Mouse (Mus musculus) bone marrow, adult 2 months (tissue): ENCODE measurements around the gene Ifna14. TPM values are rescaled to one million over a fixed set of nuclear protein-coding genes. Genes with fewer than 3 reads are reported as not detected.
"Not testable (repeated sequence)": the region's sequence is repeated elsewhere in the genome, so short reads cannot be mapped to it uniquely, and the experiment has no call there.

Source experiments
- H3K27ac ChIP-seq: fragments of 200-500 bp; 2 replicates; pipeline ENCODE4 v1.5.1; 2012; ENCODE audit warnings: low read depth, mild to moderate bottlenecking, control low read depth, inconsistent platforms, low read length; ENCODE audit not compliant: control insufficient read depth, poor library complexity, insufficient read depth
- H3K4me1 ChIP-seq: fragments of 200-500 bp; 2 replicates; pipeline ENCODE4 v1.6.1; 2011; ENCODE audit warnings: low read length; ENCODE audit not compliant: control insufficient read depth, insufficient read depth
- H3K4me3 ChIP-seq: fragments of 200-500 bp; replicated peaks from 2 replicates; pipeline ENCODE3; 2011; ENCODE audit warnings: mild to moderate bottlenecking, low read depth, low read length, control low read depth; ENCODE audit not compliant: control insufficient read depth
- CTCF ChIP-seq: fragments of 200-500 bp; IDR thresholded peaks from 2 replicates; pipeline ENCODE4 v1.5.1; 2011; ENCODE audit warnings: low read length, control low read depth; ENCODE audit not compliant: control insufficient read depth, insufficient read depth
- POLR2A ChIP-seq: fragments of 200-500 bp; IDR thresholded peaks from 2 replicates; pipeline ENCODE4 v1.6.1; 2011; ENCODE audit warnings: low read depth, mild to moderate bottlenecking, control low read depth, low read length, borderline replicate concordance; ENCODE audit not compliant: control insufficient read depth
- WGBS: fragments of 180-500 bp; shearing (Covaris S2); methylation state at CpG from one replicate; pipeline ENCODE4 v1.1.7; 2018; 5-methylcytosine and 5-hydroxymethylcytosine counted together
- polyA plus RNA-seq: library from polyadenylated mRNA; stranded (reverse); fragments of >200 nt; gene quantifications from 2 replicates; pipeline ENCODE4 v1.2.4, GENCODE M21; 2011; ENCODE audit warnings: low replicate concordance; ENCODE audit not compliant: missing spikeins, insufficient read depth, insufficient read length

Gene Ifna14
- polyA plus RNA-seq: not detected in 2 replicates

DNA sequence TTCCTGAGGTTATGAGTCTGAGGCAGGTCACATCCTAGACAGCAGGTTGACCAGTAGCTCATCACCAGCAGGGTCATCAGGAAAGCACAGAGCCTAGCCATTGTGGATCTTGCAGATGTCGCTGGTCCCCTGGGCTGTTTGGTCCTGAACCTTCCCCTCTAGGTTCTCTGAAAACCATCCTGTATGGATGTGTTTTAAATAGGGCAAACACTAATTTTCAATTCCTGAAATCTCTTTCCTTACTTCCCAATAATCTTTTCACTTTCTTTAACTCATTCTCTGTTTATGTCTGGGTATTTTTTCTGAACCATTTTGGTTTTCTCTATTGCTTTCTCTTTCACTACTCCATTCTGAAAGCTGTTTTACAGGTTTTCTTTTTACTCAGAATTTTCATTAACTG, at the start of gene Ifna14:
TSS of gene Ifna14 (minus strand) at position 101 of the 400 bp plus-strand sequence.
- no peak within 1 kb of the TSS for H3K4me3 ChIP-seq
- no peak for TF ChIP-seq CTCF
- no peak for TF ChIP-seq POLR2A
- no peak within 1 kb of the TSS for H3K27ac ChIP-seq
- 80% methylated on average over 1 of the region's 1 CpGs for WGBS
- H3K4me1 ChIP-seq: no peaks in the 10 kb centered on the region

GRCm38 (mm10) chr4:88603276-88603675, 31.7 kb upstream of the Ifna14 start, which contains the start of gene Ifna12:
Ifna12 (minus strand) TSS chr4:88603376.
- Histone ChIP-seq H3K27ac (no peak within 1 kb of the TSS), H3K4me1 (no peaks in the 10 kb centered on the region), H3K4me3 (no peak within 1 kb of the TSS)
- no peak for TF ChIP-seq CTCF
- no peak for TF ChIP-seq POLR2A

GRCm38 (mm10) chr4:88592285-88592684, 20.7 kb upstream of the Ifna14 start, which contains the start of gene Ifna9:
Ifna9 (minus strand) TSS chr4:88592385.
- H3K4me1 ChIP-seq: no peaks in the 10 kb centered on the region
- no peak for TF ChIP-seq POLR2A
- WGBS: 61% methylated on average over 1 of the region's 1 CpGs
- H3K27ac ChIP-seq: no peak within 1 kb of the TSS
- no peak within 1 kb of the TSS for H3K4me3 ChIP-seq

DNA sequence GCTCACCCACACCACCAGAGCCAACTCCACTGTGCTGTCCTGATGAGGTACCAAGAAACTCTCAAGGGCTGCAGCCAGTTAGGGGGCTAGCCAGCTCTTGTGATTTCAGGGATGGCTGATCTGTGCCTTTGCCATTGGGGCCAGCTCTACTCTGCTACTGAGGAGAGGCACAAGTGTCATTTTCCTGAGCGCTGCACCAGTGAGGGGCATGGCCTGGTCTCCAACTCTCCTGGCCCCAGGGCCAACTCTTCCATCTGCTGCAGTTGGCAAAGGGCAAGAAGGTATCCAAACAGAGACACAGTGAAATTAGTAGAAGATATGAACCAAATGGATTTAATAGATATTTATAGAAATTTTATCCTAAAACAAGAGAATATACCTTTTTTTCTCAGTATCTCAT, 9.8 kb downstream of the Ifna14 start:
- Histone ChIP-seq H3K4me1 (no peaks in the 10 kb centered on the region), H3K4me3 (no peak overlapping the region), H3K27ac (no peak overlapping the region)
- no peak for TF ChIP-seq CTCF
- no peak for TF ChIP-seq POLR2A
- 75% methylated on average over 1 of the region's 1 CpGs for WGBS

GRCm38 (mm10) chr4:88558145-88558544, 13.5 kb downstream of the Ifna14 start, which contains the start of gene Ifna15:
Ifna15 (minus strand) TSS chr4:88558245.
- not testable (repeated sequence) for H3K27ac ChIP-seq, H3K4me1 ChIP-seq, H3K4me3 ChIP-seq

DNA sequence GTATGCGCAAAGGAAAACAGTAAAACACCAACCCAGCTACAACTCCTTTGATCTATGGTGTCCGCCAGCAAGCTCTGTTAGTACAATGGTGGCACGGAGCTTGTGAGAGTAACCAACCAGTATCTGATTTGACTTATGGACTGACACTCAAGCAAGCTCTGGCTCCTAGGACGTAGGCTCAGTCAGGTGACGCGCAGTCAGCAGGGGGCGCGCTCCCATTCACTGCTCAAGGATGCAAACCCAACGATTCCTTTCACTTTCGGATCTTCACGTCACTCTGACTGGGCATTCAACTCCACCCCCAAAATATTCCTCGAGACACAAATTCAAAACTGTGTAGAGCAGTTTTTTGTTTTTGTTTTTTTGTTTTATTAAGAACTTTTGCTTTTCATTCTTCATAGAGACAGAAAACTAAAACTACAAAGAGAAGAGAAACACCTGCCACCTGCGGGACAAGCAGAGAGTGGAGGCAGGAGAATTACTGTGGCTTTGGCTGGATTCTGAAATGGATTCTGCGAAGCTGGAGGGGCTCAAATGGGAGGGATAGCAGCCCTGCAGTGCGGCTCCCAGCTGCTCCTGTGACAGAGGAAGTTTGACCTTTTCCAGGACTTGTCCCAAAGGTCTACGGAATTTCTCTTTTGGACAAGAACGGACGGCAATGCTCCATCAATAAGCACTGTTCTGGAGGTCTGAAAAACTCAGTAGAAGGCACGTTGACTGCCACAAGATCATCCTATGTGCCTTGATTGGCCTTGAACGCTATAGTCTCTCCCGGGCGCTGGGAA, 21.2 kb downstream of the Ifna14 start:
- peak; percentile 31; the same call in 1 of the 2 replicates for TF ChIP-seq POLR2A
- peak; percentile 99 for TF ChIP-seq CTCF
- WGBS: 12% methylated on average over 22 of the region's 22 CpGs

GRCm38 (mm10) chr4:88547986-88548385, 23.6 kb downstream of the Ifna14 start:
- WGBS: 81% methylated on average over 1 of the region's 1 CpGs
- Histone ChIP-seq H3K4me1 (no peaks in the 10 kb centered on the region; the same call in 1 of the 2 replicates), H3K4me3 (no peak overlapping the region), H3K27ac (no peak overlapping the region)
- TF ChIP-seq POLR2A (no peak), CTCF (no peak)

More for the DNA sequence above, 21.2 kb downstream of the Ifna14 start:
- Histone ChIP-seq H3K4me3 (peak overlapping the region; percentile 52), H3K4me1 (no peaks in the 10 kb centered on the region; the same call in 1 of the 2 replicates), H3K27ac (no peak overlapping the region)

DNA sequence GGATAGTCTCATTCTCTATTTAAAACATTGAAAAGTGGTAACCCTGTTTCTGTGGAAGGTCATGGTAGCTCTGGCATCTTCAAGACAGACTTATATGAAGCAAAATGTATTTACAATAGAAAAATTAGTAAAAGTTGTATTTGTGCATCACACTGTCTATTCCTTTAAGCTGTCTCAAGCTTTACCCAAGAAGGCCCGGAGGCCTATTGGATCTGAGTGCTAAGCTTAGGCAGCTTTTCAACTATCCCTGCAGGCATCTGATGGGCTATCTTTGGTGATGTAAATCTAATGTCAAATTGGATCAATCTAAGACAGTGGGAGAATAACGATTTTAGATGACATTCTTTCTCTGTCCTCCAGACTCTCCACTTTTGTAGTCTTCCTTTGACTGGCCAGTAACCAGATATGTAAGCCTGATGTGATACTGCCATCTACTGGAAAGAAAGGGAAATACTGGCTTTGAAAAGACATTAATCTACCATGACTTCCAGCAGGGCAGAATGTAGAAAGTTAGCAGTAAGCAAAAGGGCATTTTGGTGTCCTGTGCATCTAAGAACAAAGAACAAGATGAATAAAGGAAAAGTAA, 27.9 kb downstream of the Ifna14 start:
- 47% methylated on average over 2 of the region's 2 CpGs for WGBS
- peak; percentile 47 for TF ChIP-seq CTCF
- TF ChIP-seq POLR2A: no peak
- Histone ChIP-seq H3K27ac (no peak overlapping the region), H3K4me3 (no peak overlapping the region), H3K4me1 (no peaks in the 10 kb centered on the region)
